Mouse (Mus musculus): ENCODE measurements around the gene Opa3. TPM values are rescaled to one million over a fixed set of nuclear protein-coding genes. Genes with fewer than 3 reads are reported as not detected.
"Not testable (repeated sequence)": the region's sequence is repeated elsewhere in the genome, so short reads cannot be mapped to it uniquely, and the experiment has no call there.

Gene Opa3
- polyA plus RNA-seq, 1 experiment from 2014 or later: 38.0 TPM

GRCm38 (mm10) chr7:19279581-19280114 lies 51.5 kb downstream of the Opa3 start, which contains the start of gene Ppm1n:
TSS of gene Ppm1n (minus strand) at chr7:19280064.
- DNase-seq (no peak), ATAC-seq (ENCODE audit: insufficient read depth) (no peak)
- no peaks in the 10 kb centered on the region for H3K36me3 ChIP-seq (ENCODE audit: insufficient read depth)
- no peaks in the 10 kb centered on the region; the same call in 1 of the 2 replicates for H3K4me1 ChIP-seq (ENCODE audit: insufficient read depth)
- H3K9me3 ChIP-seq (ENCODE audit: low read depth, low read length): no peaks in the 10 kb centered on the region
- WGBS: under 1% methylated on average over 46 of the region's 46 CpGs
- H3K27ac ChIP-seq (ENCODE audit: low read depth): no peak within 1 kb of the TSS
- H3K27me3 ChIP-seq (ENCODE audit: insufficient read depth, low read length): peaks cover 49% of the 10 kb centered on the region
- TF ChIP-seq CTCF (IDR thresholded peaks at IDR 0.05; ENCODE audit: low read depth): no peak
- no peak within 1 kb of the TSS; the same call in 1 of the 2 replicates for H3K9ac ChIP-seq
- peak within 1 kb of the TSS; percentile 27 for H3K4me3 ChIP-seq (ENCODE audit: low read depth, low read length)
- H3K4me2 ChIP-seq: peak within 1 kb of the TSS; percentile 45

- not testable (repeated sequence) for H3K9me3 ChIP-seq (ENCODE audit: low read depth, low read length); H3K4me1 ChIP-seq (ENCODE audit: insufficient read depth); H3K9ac ChIP-seq; H3K36me3 ChIP-seq (ENCODE audit: insufficient read depth); H3K27ac ChIP-seq (ENCODE audit: low read depth)
- peak overlapping the region; percentile 53; the same call in 1 of the 2 replicates for H3K4me3 ChIP-seq (ENCODE audit: low read depth, low read length)
- WGBS: 30% methylated on average over 6 of the region's 6 CpGs
- peak overlapping the region; percentile 99 for H3K4me2 ChIP-seq
- ATAC-seq (ENCODE audit: insufficient read depth) (peak; percentile 15; the same call in 1 of the 2 replicates), DNase-seq (peak; percentile 55)
- peak; percentile 63 for TF ChIP-seq CTCF (IDR thresholded peaks at IDR 0.05; ENCODE audit: low read depth)
- peaks cover 49% of the 10 kb centered on the region for H3K27me3 ChIP-seq (ENCODE audit: insufficient read depth, low read length)
These were observed 53.7 kb downstream of the Opa3 start for GRCm38 (mm10) chr7:19281680-19282304.

GRCm38 (mm10) chr7:19282385-19282784 lies 54.3 kb downstream of the Opa3 start, which contains the start of gene Rtn2:
TSS of gene Rtn2 (plus strand) at chr7:19282624.
- H3K4me1 ChIP-seq (ENCODE audit: insufficient read depth): no peaks in the 10 kb centered on the region; the same call in 1 of the 2 replicates
- no peak within 1 kb of the TSS for H3K27ac ChIP-seq (ENCODE audit: low read depth)
- TF ChIP-seq CTCF (IDR thresholded peaks at IDR 0.05; ENCODE audit: low read depth): no peak
- H3K4me3 ChIP-seq (ENCODE audit: low read depth, low read length): peak within 1 kb of the TSS; percentile 53
- ATAC-seq (ENCODE audit: insufficient read depth): peak; percentile 81
- peak within 1 kb of the TSS; percentile 99 for H3K4me2 ChIP-seq
- H3K9me3 ChIP-seq (ENCODE audit: low read depth, low read length): no peaks in the 10 kb centered on the region
- no peaks in the 10 kb centered on the region for H3K36me3 ChIP-seq (ENCODE audit: insufficient read depth)
- H3K27me3 ChIP-seq (ENCODE audit: insufficient read depth, low read length): peaks cover 49% of the 10 kb centered on the region
- WGBS: under 1% methylated on average over 37 of the region's 37 CpGs
- peak within 1 kb of the TSS; percentile 26 for H3K9ac ChIP-seq
- DNase-seq: peak; percentile 85

- peak; percentile 68 for ATAC-seq (ENCODE audit: insufficient read depth)
- no peaks in the 10 kb centered on the region for H3K9me3 ChIP-seq (ENCODE audit: low read depth, low read length)
- peak overlapping the region; percentile 26 for H3K9ac ChIP-seq
- TF ChIP-seq CTCF (IDR thresholded peaks at IDR 0.05; ENCODE audit: low read depth): no peak
- no peaks in the 10 kb centered on the region; the same call in 1 of the 2 replicates for H3K4me1 ChIP-seq (ENCODE audit: insufficient read depth)
- peak; percentile 82 for DNase-seq
- no peaks in the 10 kb centered on the region for H3K36me3 ChIP-seq (ENCODE audit: insufficient read depth)
- H3K27ac ChIP-seq (ENCODE audit: low read depth): no peak overlapping the region
- peaks cover 46% of the 10 kb centered on the region for H3K27me3 ChIP-seq (ENCODE audit: insufficient read depth, low read length)
- 1% methylated on average over 35 of the region's 35 CpGs for WGBS
- H3K4me2 ChIP-seq: peak overlapping the region; percentile 99
- peak overlapping the region; percentile 53 for H3K4me3 ChIP-seq (ENCODE audit: low read depth, low read length)
These were observed 54.8 kb downstream of the Opa3 start for GRCm38 (mm10) chr7:19282791-19283405.

- DNase-seq (no peak), ATAC-seq (ENCODE audit: insufficient read depth) (no peak)
- H3K4me3 ChIP-seq (ENCODE audit: low read depth, low read length): peak overlapping the region; percentile 53; the same call in 1 of the 2 replicates
- H3K4me2 ChIP-seq: peak overlapping the region; percentile 99
- H3K36me3 ChIP-seq (ENCODE audit: insufficient read depth): no peaks in the 10 kb centered on the region
- 33% methylated on average over 14 of the region's 14 CpGs for WGBS
- H3K27ac ChIP-seq (ENCODE audit: low read depth): no peak overlapping the region
- no peaks in the 10 kb centered on the region; the same call in 1 of the 2 replicates for H3K4me1 ChIP-seq (ENCODE audit: insufficient read depth)
- no peak overlapping the region for H3K9ac ChIP-seq
- peaks cover 41% of the 10 kb centered on the region for H3K27me3 ChIP-seq (ENCODE audit: insufficient read depth, low read length)
- H3K9me3 ChIP-seq (ENCODE audit: low read depth, low read length): no peaks in the 10 kb centered on the region
- no peak for TF ChIP-seq CTCF (IDR thresholded peaks at IDR 0.05; ENCODE audit: low read depth)
These were observed 55.3 kb downstream of the Opa3 start for GRCm38 (mm10) chr7:19283406-19283804.

- DNase-seq (peak; percentile 81), ATAC-seq (ENCODE audit: insufficient read depth) (no peak)
- Histone ChIP-seq H3K27me3 (ENCODE audit: insufficient read depth, low read length) (peaks cover 27% of the 10 kb centered on the region), H3K9ac (no peak overlapping the region), H3K27ac (ENCODE audit: low read depth) (no peak overlapping the region), H3K4me3 (ENCODE audit: low read depth, low read length) (no peak overlapping the region), H3K4me2 (no peak overlapping the region), H3K36me3 (ENCODE audit: insufficient read depth) (no peaks in the 10 kb centered on the region), H3K9me3 (ENCODE audit: low read depth, low read length) (no peaks in the 10 kb centered on the region), H3K4me1 (ENCODE audit: insufficient read depth) (no peaks in the 10 kb centered on the region; the same call in 1 of the 2 replicates)
- WGBS: 21% methylated on average over 4 of the region's 4 CpGs
- peak; percentile 83 for TF ChIP-seq CTCF (IDR thresholded peaks at IDR 0.05; ENCODE audit: low read depth)
These were observed 56.6 kb downstream of the Opa3 start for GRCm38 (mm10) chr7:19284763-19285162.
